Mouse (Mus musculus) CH12.LX (cell line): Measurements from ENCODE around the gene Glipr1l2. TPM values are rescaled to one million over a fixed set of nuclear protein-coding genes. Genes with fewer than 3 reads are reported as not detected.
"Not testable (repeated sequence)": the region's sequence is repeated elsewhere in the genome, so short reads cannot be mapped to it uniquely, and the experiment has no call there.

Source experiments
- DNase-seq: peaks from one replicate; pipeline ENCODE4 v3.0.0-alpha.2; 2013; ENCODE audit errors: extremely low read depth
- H3K27ac ChIP-seq: 2 replicates; pipeline ENCODE4 v1.5.1; 2012; ENCODE audit warnings: low read depth, mild to moderate bottlenecking, control low read depth, moderate library complexity; ENCODE audit not compliant: insufficient read depth
- H3K27me3 ChIP-seq: replicated peaks from 2 replicates; pipeline ENCODE3; 2012; ENCODE audit warnings: inconsistent platforms
- H3K36me3 ChIP-seq, 2 experiments: replicated peaks in 1 of 2; 2 replicates each; pipeline versions ENCODE3 to v1.6.1; 2012; ENCODE audit warnings: inconsistent platforms in 1 of 2, low read length in 1 of 2, mild to moderate bottlenecking in 1 of 2, mixed read lengths in 1 of 2, moderate library complexity in 1 of 2; ENCODE audit not compliant: control insufficient read depth in 1 of 2, insufficient read depth in 1 of 2
- H3K4me1 ChIP-seq, 2 experiments: 2 replicates each; pipeline ENCODE4 v1.6.1; 2012; ENCODE audit warnings: inconsistent platforms in 1 of 2, moderate library complexity in 1 of 2; ENCODE audit not compliant: insufficient read depth in 2 of 2, control insufficient read depth in 1 of 2
- H3K4me2 ChIP-seq: 2 replicates; pipeline ENCODE4 v1.6.1; 2012; ENCODE audit warnings: low read depth, mild to moderate bottlenecking, control low read depth; ENCODE audit not compliant: poor library complexity, insufficient read depth, severe bottlenecking
- H3K4me3 ChIP-seq, 3 experiments: fragments of 150-350 bp in 1 of 3; sonication (generic) in 1 of 3; replicated peaks in 1 of 3; 2 replicates each; pipeline versions ENCODE3 to v1.5.1; 2011 to 2012; ENCODE audit warnings: low read depth in 2 of 3, low read length in 2 of 3, mild to moderate bottlenecking in 2 of 3, moderate library complexity in 2 of 3, control low read depth in 1 of 3, improper control_type of control experiment in 1 of 3, inconsistent platforms in 1 of 3, mixed read lengths in 1 of 3; ENCODE audit not compliant: poor library complexity in 1 of 3
- H3K79me2 ChIP-seq: replicated peaks from 2 replicates; pipeline ENCODE4 v1.6.1; 2012; ENCODE audit warnings: mild to moderate bottlenecking, moderate library complexity; ENCODE audit not compliant: control insufficient read depth, poor library complexity, insufficient read depth, severe bottlenecking; ENCODE audit errors: extremely low read depth
- H3K9ac ChIP-seq: 2 replicates; pipeline ENCODE4 v1.6.1; 2012; ENCODE audit warnings: low read depth, mild to moderate bottlenecking, control low read depth, moderate library complexity; ENCODE audit not compliant: insufficient read depth
- H3K9me3 ChIP-seq: replicated peaks from 2 replicates; pipeline ENCODE3; 2012; ENCODE audit warnings: low read length, inconsistent platforms, mixed read lengths
- BHLHE40 ChIP-seq: IDR thresholded peaks from 2 replicates; pipeline ENCODE4 v1.6.1; 2011; ENCODE audit warnings: mild to moderate bottlenecking, low read depth, low read length, improper control_type of control experiment
- CHD1 ChIP-seq: IDR thresholded peaks from 2 replicates; pipeline ENCODE4 v1.6.1; 2012; ENCODE audit warnings: low read depth, low read length, improper control_type of control experiment, inconsistent platforms
- ELF1 ChIP-seq: IDR thresholded peaks from 2 replicates; pipeline ENCODE4 v1.6.1; 2014; ENCODE audit warnings: low read depth, mild to moderate bottlenecking, inconsistent platforms, low read length, improper control_type of control experiment
- ETS1 ChIP-seq: conservative IDR thresholded peaks from 2 replicates; pipeline ENCODE4 v1.6.1; 2012; ENCODE audit warnings: low read depth, mild to moderate bottlenecking, inconsistent platforms, low read length, improper control_type of control experiment, moderate library complexity
- GABPA ChIP-seq: IDR thresholded peaks from 2 replicates; pipeline ENCODE4 v1.6.1; 2012; ENCODE audit warnings: low read depth, low read length, improper control_type of control experiment, inconsistent platforms; ENCODE audit not compliant: insufficient replicate concordance
- HCFC1 ChIP-seq: IDR thresholded peaks from 2 replicates; pipeline ENCODE4 v1.6.1; 2012; ENCODE audit warnings: low read depth, mild to moderate bottlenecking, inconsistent platforms, low read length, improper control_type of control experiment
- JUN ChIP-seq: IDR thresholded peaks from 2 replicates; pipeline ENCODE4 v1.6.1; 2011; ENCODE audit warnings: low read depth, mild to moderate bottlenecking, low read length, improper control_type of control experiment, moderate library complexity; ENCODE audit not compliant: insufficient read depth
- KAT2A ChIP-seq: IDR thresholded peaks from 2 replicates; pipeline ENCODE4 v1.6.1; 2012; ENCODE audit warnings: low read length, improper control_type of control experiment, inconsistent platforms; ENCODE audit not compliant: insufficient replicate concordance
- MAFK ChIP-seq: IDR thresholded peaks from 2 replicates; pipeline ENCODE4 v1.6.1; 2011; ENCODE audit warnings: low read length, improper control_type of control experiment; ENCODE audit not compliant: insufficient replicate concordance
- MEF2A ChIP-seq: IDR thresholded peaks from 2 replicates; pipeline ENCODE4 v1.6.1; 2014; ENCODE audit warnings: low read depth, mild to moderate bottlenecking, inconsistent platforms, low read length, improper control_type of control experiment, borderline replicate concordance
- MYC ChIP-seq: IDR thresholded peaks from 2 replicates; pipeline ENCODE4 v1.6.1; 2011; ENCODE audit warnings: low read depth, mild to moderate bottlenecking, improper control_type of control experiment, low read length
- POLR2AphosphoS2 ChIP-seq: IDR thresholded peaks from 2 replicates; pipeline ENCODE4 v1.6.1; 2011; ENCODE audit warnings: low read depth, low read length, improper control_type of control experiment
- RAD21 ChIP-seq: IDR thresholded peaks from 2 replicates; pipeline ENCODE4 v1.6.1; 2011; ENCODE audit warnings: low read depth, mild to moderate bottlenecking, low read length, improper control_type of control experiment, moderate library complexity
- RCOR1 ChIP-seq: conservative IDR thresholded peaks from 2 replicates; pipeline ENCODE4 v1.6.1; 2012; ENCODE audit warnings: low read depth, mild to moderate bottlenecking, inconsistent platforms, low read length, improper control_type of control experiment
- TCF12 ChIP-seq: IDR thresholded peaks from 2 replicates; pipeline ENCODE4 v1.6.1; 2014; ENCODE audit warnings: low read depth, mild to moderate bottlenecking, inconsistent platforms, low read length, improper control_type of control experiment
- dilution Hi-C: fragments of 300-500 bp; cut with MboI; formaldehyde crosslinking; loops from 2 replicates; pipeline ENCODE4 v1.14.3; 2020; ENCODE audit warnings: low sequenced_read_pairs; ENCODE audit not compliant: extremely low pct_unique_long_range_greater_than_20kb, extremely low pct_ligation_motif_present
- in situ Hi-C: fragments of 300-500 bp; cut with MboI; formaldehyde crosslinking; loops from 3 replicates; pipeline ENCODE4 v1.14.3; 2019; ENCODE audit warnings: low sequenced_read_pairs, low pct_ligation_motif_present, low pct_unique_long_range_greater_than_20kb, mixed read lengths
- polyA plus RNA-seq: library from polyadenylated mRNA; unstranded; fragments of >175 nt; gene quantifications from 2 replicates; pipeline ENCODE4 v1.2.1, GENCODE M21; 2012; ENCODE audit warnings: low read depth; ENCODE audit not compliant: insufficient read length
- total RNA-seq, 2 experiments: library from RNA; depleted of rRNA; stranded (reverse); fragments of 300-350 nt in 1 of 2; fragments of >200 nt in 1 of 2; gene quantifications; 2 replicates each; pipeline ENCODE4 v1.2.3; 2012 to 2014

Glipr1l2 gene
- total and polyA plus RNA-seq, 3 experiments = not detected

GRCm38 (mm10) chr10:112110401-112110800 lies 27.2 kb downstream of the Glipr1l2 start:
- in situ Hi-C loops = no loop called here
- DNase-seq = no peak
- Histone ChIP-seq H3K9me3 (no peaks in the 10 kb centered on the region), H3K4me2 (no peak overlapping the region), H3K79me2 (no peaks in the 10 kb centered on the region), H3K36me3 (no peaks in the 10 kb centered on the region), H3K27me3 (no peaks in the 10 kb centered on the region), H3K9ac (no peak overlapping the region), H3K4me3 (no peak overlapping the region), H3K4me1 (peaks cover 0 to 4% of the 10 kb centered on the region in 2 experiments; a peak in 1 of 4 replicates), H3K27ac (no peak overlapping the region)
- TF ChIP-seq HCFC1 = no peak
- TF ChIP-seq MAFK = peak; percentile 77
- TF ChIP-seq GABPA = no peak
- dilution Hi-C loops = no loop called here

GRCm38 (mm10) chr10:112125090-112125489 lies 41.9 kb downstream of the Glipr1l2 start:
- H3K4me2 ChIP-seq, H3K36me3 ChIP-seq, dilution Hi-C loops, H3K4me1 ChIP-seq, H3K79me2 ChIP-seq, in situ Hi-C loops, H3K27ac ChIP-seq, H3K9me3 ChIP-seq, H3K27me3 ChIP-seq, H3K9ac ChIP-seq, H3K4me3 ChIP-seq, DNase-seq: not testable (repeated sequence)

GRCm38 (mm10) chr10:112127682-112128230 lies 44.6 kb downstream of the Glipr1l2 start:
- DNase-seq, H3K4me1 ChIP-seq, in situ Hi-C loops, H3K9ac ChIP-seq, H3K9me3 ChIP-seq, H3K27ac ChIP-seq, H3K4me2 ChIP-seq, dilution Hi-C loops, H3K4me3 ChIP-seq, H3K79me2 ChIP-seq, H3K36me3 ChIP-seq, H3K27me3 ChIP-seq: not testable (repeated sequence)

- Histone ChIP-seq H3K4me1 (no peaks in the 10 kb centered on the region), H3K4me3 (no peak overlapping the region), H3K27ac (no peak overlapping the region), H3K9ac (no peak overlapping the region), H3K36me3 (no peaks in the 10 kb centered on the region), H3K9me3 (no peaks in the 10 kb centered on the region), H3K27me3 (no peaks in the 10 kb centered on the region), H3K79me2 (no peaks in the 10 kb centered on the region), H3K4me2 (no peak overlapping the region)
- TF ChIP-seq ETS1 = no peak
- no peak for TF ChIP-seq RAD21
- TF ChIP-seq ELF1 = no peak
- TF ChIP-seq BHLHE40 = no peak
- TF ChIP-seq MYC = no peak
- TF ChIP-seq POLR2AphosphoS2 = no peak
- TF ChIP-seq CHD1 = no peak
- TF ChIP-seq JUN = no peak
- no peak for TF ChIP-seq KAT2A
- TF ChIP-seq RCOR1 = no peak
- no peak for TF ChIP-seq TCF12
- no peak for TF ChIP-seq MEF2A
- TF ChIP-seq MAFK = no peak
- in situ Hi-C loops (no loop called here), dilution Hi-C loops (no loop called here)
- DNase-seq = no peak
Observed at GRCm38 (mm10) chr10:112132194-112132593, 49.0 kb downstream of the Glipr1l2 start.
